Mouse (Mus musculus) lung, embryonic 15.5 days (tissue): ENCODE measurements around the gene Zfp64. TPM values are rescaled to one million over a fixed set of nuclear protein-coding genes. Genes with fewer than 3 reads are reported as not detected.

Experiments
- ATAC-seq: fragments of 200-750 bp; cut with Nextera tagmentation; 2 replicates; pipeline ENCODE4 v1.8.0; 2017; ENCODE audit warnings: moderate number of reproducible peaks, borderline replicate concordance; ENCODE audit not compliant: low FRiP score, low TSS enrichment; ENCODE audit errors: extremely low read depth
- H3K27ac ChIP-seq: fragments of 300-500 bp; sonication (generic); 2 replicates; pipeline ENCODE4 v1.5.1; 2015; ENCODE audit warnings: moderate library complexity, mild to moderate bottlenecking, inconsistent platforms
- H3K27me3 ChIP-seq: fragments of 300-500 bp; sonication (generic); 2 replicates; pipeline ENCODE4 v1.6.1; 2015; ENCODE audit warnings: inconsistent platforms
- H3K36me3 ChIP-seq: fragments of 300-500 bp; sonication (generic); 2 replicates; pipeline ENCODE4 v1.6.1; 2015; ENCODE audit warnings: inconsistent platforms
- H3K4me1 ChIP-seq: fragments of 300-500 bp; sonication (generic); 2 replicates; pipeline ENCODE4 v1.6.1; 2015; ENCODE audit warnings: inconsistent platforms
- H3K4me2 ChIP-seq: fragments of 300-500 bp; sonication (generic); 2 replicates; pipeline ENCODE4 v1.6.1; 2015; ENCODE audit warnings: inconsistent platforms, mild to moderate bottlenecking, moderate library complexity
- H3K4me3 ChIP-seq: fragments of 300-500 bp; sonication (generic); 2 replicates; pipeline ENCODE4 v1.5.1; 2015; ENCODE audit warnings: mild to moderate bottlenecking, inconsistent platforms
- H3K9ac ChIP-seq: fragments of 300-500 bp; sonication (generic); 2 replicates; pipeline ENCODE4 v1.6.1; 2015; ENCODE audit warnings: inconsistent platforms
- H3K9me3 ChIP-seq: fragments of 300-500 bp; sonication (generic); 2 replicates; pipeline ENCODE4 v1.6.1; 2016; ENCODE audit warnings: inconsistent platforms
- WGBS: fragments of 180-500 bp; shearing (Covaris S2); methylation state at CpG from one replicate; pipeline ENCODE4 v1.1.7; 2015; 5-methylcytosine and 5-hydroxymethylcytosine counted together
- polyA plus RNA-seq: library from polyadenylated mRNA; unstranded; fragments of >200 nt; fragmentation: Nextera tagmentation; extraction: Ambion mirVana; gene quantifications from 2 replicates; pipeline ENCODE4 v1.2.1, GENCODE M21; 2015

Zfp64 gene
- polyA plus RNA-seq, 1 experiment from 2014 or later = 29.8 TPM

DNA sequence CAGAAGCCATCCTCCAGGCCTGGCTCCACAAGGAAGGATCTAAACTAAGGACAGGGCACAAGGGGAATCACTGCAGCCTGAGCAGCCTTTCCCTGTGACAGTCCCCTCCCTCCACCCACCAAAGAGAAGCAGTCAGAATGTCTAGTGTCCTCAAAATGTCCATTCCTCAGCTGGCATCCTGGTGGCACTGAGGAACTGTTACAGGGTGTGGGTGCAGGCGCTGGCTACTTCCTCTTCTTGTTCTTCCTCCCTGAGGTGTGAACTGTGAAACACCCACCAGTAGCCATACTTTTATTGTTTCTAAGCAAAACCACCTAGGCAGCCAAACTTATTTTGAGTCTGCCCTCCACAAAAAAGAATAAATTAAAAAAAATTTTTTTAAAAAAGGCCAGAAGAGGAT is 72.4 kb downstream of the Zfp64 start:
- Histone ChIP-seq H3K27me3 (no peaks in the 10 kb centered on the region), H3K36me3 (no peaks in the 10 kb centered on the region), H3K9ac (no peak overlapping the region), H3K27ac (no peak overlapping the region), H3K9me3 (no peaks in the 10 kb centered on the region), H3K4me3 (no peak overlapping the region), H3K4me1 (no peaks in the 10 kb centered on the region), H3K4me2 (no peak overlapping the region)
- WGBS = 85% methylated on average over 1 of the region's 1 CpGs
- no peak for ATAC-seq

GRCm38 (mm10) chr2:168881927-168882326 is 73.5 kb downstream of the Zfp64 start:
- no peak overlapping the region for H3K4me3 ChIP-seq
- H3K9me3 ChIP-seq = no peaks in the 10 kb centered on the region
- no peak overlapping the region for H3K27ac ChIP-seq
- 45% methylated on average over 5 of the region's 5 CpGs for WGBS
- ATAC-seq = no peak
- H3K36me3 ChIP-seq = no peaks in the 10 kb centered on the region
- no peaks in the 10 kb centered on the region for H3K27me3 ChIP-seq
- no peak overlapping the region for H3K4me2 ChIP-seq
- no peaks in the 10 kb centered on the region for H3K4me1 ChIP-seq
- H3K9ac ChIP-seq = no peak overlapping the region

- no peak overlapping the region for H3K4me2 ChIP-seq
- H3K4me1 ChIP-seq = no peaks in the 10 kb centered on the region
- no peaks in the 10 kb centered on the region for H3K36me3 ChIP-seq
- H3K4me3 ChIP-seq = no peak overlapping the region
- H3K9me3 ChIP-seq = no peaks in the 10 kb centered on the region
- H3K27ac ChIP-seq = no peak overlapping the region
- no peak overlapping the region for H3K9ac ChIP-seq
- H3K27me3 ChIP-seq = no peaks in the 10 kb centered on the region
- 85% methylated on average over 10 of the region's 10 CpGs for WGBS
- no peak for ATAC-seq
These were observed 75.8 kb downstream of the Zfp64 start for GRCm38 (mm10) chr2:168879573-168879972.

GRCm38 (mm10) chr2:168878708-168879107 is 76.7 kb downstream of the Zfp64 start:
- 45% methylated on average over 8 of the region's 8 CpGs for WGBS
- no peak for ATAC-seq

GRCm38 (mm10) chr2:168878158-168878557 is 77.2 kb downstream of the Zfp64 start:
- Histone ChIP-seq H3K4me3 (no peak overlapping the region), H3K36me3 (no peaks in the 10 kb centered on the region), H3K4me2 (no peak overlapping the region), H3K9me3 (no peaks in the 10 kb centered on the region), H3K9ac (no peak overlapping the region), H3K27me3 (no peaks in the 10 kb centered on the region), H3K4me1 (peaks cover 2% of the 10 kb centered on the region; the same call in 1 of the 2 replicates), H3K27ac (no peak overlapping the region)
- ATAC-seq = no peak
- 79% methylated on average over 4 of the region's 4 CpGs for WGBS

More at GRCm38 (mm10) chr2:168878708-168879107, 76.7 kb downstream of the Zfp64 start:
- Histone ChIP-seq H3K4me2 (no peak overlapping the region), H3K27me3 (no peaks in the 10 kb centered on the region), H3K9me3 (no peaks in the 10 kb centered on the region), H3K36me3 (no peaks in the 10 kb centered on the region), H3K27ac (no peak overlapping the region), H3K4me1 (no peaks in the 10 kb centered on the region), H3K4me3 (no peak overlapping the region), H3K9ac (no peak overlapping the region)

DNA sequence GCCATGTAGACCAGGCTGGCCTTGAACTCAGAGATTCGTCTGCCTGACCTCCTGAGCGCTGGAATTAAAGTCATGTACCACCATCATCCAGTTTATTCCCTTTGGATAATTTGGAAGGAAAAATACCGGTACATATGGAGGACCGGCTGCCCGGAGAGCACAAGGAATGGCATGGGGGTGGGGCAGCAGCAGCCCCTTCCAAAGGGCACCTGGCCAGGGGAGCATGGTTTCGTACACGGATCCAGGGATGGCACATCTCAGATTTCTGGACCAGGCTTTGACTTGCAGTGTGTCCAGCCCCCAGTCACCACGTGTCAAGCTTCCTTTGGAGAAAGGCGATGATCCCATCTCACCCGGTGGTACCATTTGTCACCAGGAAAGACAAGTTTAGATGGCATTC is 78.8 kb downstream of the Zfp64 start:
- no peaks in the 10 kb centered on the region for H3K9me3 ChIP-seq
- H3K4me3 ChIP-seq = no peak overlapping the region
- no peak overlapping the region for H3K9ac ChIP-seq
- H3K36me3 ChIP-seq = no peaks in the 10 kb centered on the region
- no peak overlapping the region for H3K27ac ChIP-seq
- WGBS = 71% methylated on average over 10 of the region's 10 CpGs
- no peak overlapping the region for H3K4me2 ChIP-seq
- no peaks in the 10 kb centered on the region for H3K27me3 ChIP-seq
- ATAC-seq = no peak
- peaks cover 17% of the 10 kb centered on the region for H3K4me1 ChIP-seq

DNA sequence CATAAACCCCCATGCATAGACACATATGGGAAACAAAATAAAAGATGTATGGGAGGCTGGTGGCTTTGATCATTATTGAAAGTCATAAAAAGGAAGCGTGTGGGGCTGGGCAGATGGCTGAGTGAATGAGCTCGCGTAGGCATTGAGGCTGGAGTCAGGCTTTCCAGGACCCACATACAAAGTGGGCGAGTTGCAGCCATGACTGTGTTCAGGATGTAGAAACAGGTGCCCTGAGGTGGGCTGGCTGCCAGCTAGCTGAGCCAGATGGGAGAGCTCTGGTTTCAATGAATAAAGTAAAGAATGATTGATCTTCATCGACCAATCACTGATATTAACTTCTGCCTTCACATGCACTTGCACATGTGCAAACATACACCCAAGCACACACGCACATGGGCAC is 80.9 kb downstream of the Zfp64 start:
- Histone ChIP-seq H3K4me2 (no peak overlapping the region), H3K9me3 (no peaks in the 10 kb centered on the region), H3K27ac (no peak overlapping the region), H3K9ac (no peak overlapping the region), H3K36me3 (no peaks in the 10 kb centered on the region), H3K4me3 (no peak overlapping the region), H3K4me1 (peaks cover 17% of the 10 kb centered on the region), H3K27me3 (no peaks in the 10 kb centered on the region)
- WGBS = 92% methylated on average over 6 of the region's 6 CpGs
- ATAC-seq = no peak

GRCm38 (mm10) chr2:168871767-168872511 is 83.4 kb downstream of the Zfp64 start:
- Histone ChIP-seq H3K4me1 (peaks cover 17% of the 10 kb centered on the region), H3K4me3 (no peak overlapping the region), H3K4me2 (peak overlapping the region; percentile 40), H3K27ac (no peak overlapping the region), H3K36me3 (no peaks in the 10 kb centered on the region), H3K9ac (no peak overlapping the region), H3K9me3 (no peaks in the 10 kb centered on the region), H3K27me3 (no peaks in the 10 kb centered on the region)
- no peak for ATAC-seq
- WGBS = 24% methylated on average over 22 of the region's 22 CpGs

DNA sequence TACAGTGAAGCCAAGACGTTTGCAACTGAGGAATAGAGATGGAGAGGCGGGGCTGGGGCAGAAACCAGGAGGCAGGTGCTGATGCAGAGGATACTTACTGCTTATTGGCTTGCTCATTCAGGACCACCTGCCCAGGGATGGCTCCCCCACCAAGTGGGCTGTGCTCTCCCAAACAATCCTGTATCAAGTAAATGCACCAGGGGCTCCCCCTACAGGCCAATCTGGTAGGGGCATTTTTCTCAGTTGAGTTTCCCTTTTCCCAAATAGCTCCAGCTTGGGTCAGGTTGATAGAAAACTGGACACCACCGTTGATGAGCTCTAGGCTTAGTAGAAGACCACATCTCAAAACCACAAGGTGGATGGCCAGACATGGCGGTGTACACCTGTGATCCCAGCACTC is 84.9 kb downstream of the Zfp64 start:
- WGBS = 53% methylated on average over 4 of the region's 4 CpGs
- H3K27me3 ChIP-seq = no peaks in the 10 kb centered on the region
- no peak overlapping the region for H3K4me3 ChIP-seq
- no peak for ATAC-seq
- H3K9ac ChIP-seq = no peak overlapping the region
- H3K4me1 ChIP-seq = peaks cover 17% of the 10 kb centered on the region
- no peaks in the 10 kb centered on the region for H3K9me3 ChIP-seq
- H3K4me2 ChIP-seq = no peak overlapping the region
- H3K27ac ChIP-seq = no peak overlapping the region
- H3K36me3 ChIP-seq = no peaks in the 10 kb centered on the region

GRCm38 (mm10) chr2:168866942-168867341 is 88.4 kb downstream of the Zfp64 start:
- Histone ChIP-seq H3K27me3 (no peaks in the 10 kb centered on the region), H3K4me2 (no peak overlapping the region), H3K36me3 (no peaks in the 10 kb centered on the region), H3K9me3 (no peaks in the 10 kb centered on the region), H3K9ac (no peak overlapping the region), H3K4me1 (peaks cover 2% of the 10 kb centered on the region; the same call in 1 of the 2 replicates), H3K4me3 (no peak overlapping the region), H3K27ac (no peak overlapping the region)
- no peak for ATAC-seq
- WGBS = 81% methylated on average over 8 of the region's 8 CpGs

DNA sequence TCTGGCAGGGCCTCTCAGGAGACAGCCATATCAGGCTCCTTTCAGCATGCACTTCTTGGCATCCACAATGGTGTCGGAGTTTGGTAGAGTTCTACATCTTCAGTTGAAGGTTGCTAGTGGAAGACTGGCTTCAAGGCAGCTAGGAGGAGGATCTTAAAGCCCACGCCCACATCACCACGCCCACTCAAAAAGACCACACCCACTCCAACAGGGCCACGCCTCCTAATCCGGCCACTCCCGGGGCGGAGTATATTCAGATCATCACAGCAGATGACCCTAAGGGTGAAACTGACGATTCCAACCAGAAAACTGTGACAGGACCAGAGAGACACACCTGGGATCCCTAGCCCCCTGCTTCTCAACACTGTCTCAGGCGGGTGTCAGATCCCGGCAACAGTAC is 89.0 kb downstream of the Zfp64 start:
- H3K4me3 ChIP-seq = no peak overlapping the region
- no peaks in the 10 kb centered on the region for H3K4me1 ChIP-seq
- no peaks in the 10 kb centered on the region for H3K9me3 ChIP-seq
- H3K27me3 ChIP-seq = no peaks in the 10 kb centered on the region
- WGBS = 69% methylated on average over 10 of the region's 10 CpGs
- H3K36me3 ChIP-seq = no peaks in the 10 kb centered on the region
- H3K4me2 ChIP-seq = no peak overlapping the region
- no peak for ATAC-seq
- H3K9ac ChIP-seq = no peak overlapping the region
- no peak overlapping the region for H3K27ac ChIP-seq

DNA sequence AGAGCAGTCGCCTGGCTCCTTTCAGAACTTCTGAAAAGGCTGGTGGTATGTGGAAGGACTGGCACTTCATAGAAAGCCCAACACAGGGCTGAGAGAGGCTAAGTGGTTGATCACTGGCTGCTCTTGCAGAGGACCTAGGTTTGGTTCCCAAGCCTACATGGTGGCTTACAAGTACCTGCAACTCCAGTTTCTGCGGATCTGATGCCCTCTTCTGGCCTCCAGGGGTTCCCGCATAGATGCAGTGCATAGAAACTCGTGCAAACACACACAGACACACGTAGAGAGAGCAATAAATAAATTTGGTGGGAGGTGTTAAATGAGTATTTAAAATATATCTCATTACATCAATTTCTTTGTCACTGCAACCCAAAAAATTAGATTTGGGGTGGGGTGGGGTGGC is 90.5 kb downstream of the Zfp64 start:
- no peaks in the 10 kb centered on the region for H3K36me3 ChIP-seq
- no peaks in the 10 kb centered on the region for H3K4me1 ChIP-seq
- H3K9ac ChIP-seq = no peak overlapping the region
- no peak overlapping the region for H3K27ac ChIP-seq
- no peak for ATAC-seq
- H3K4me3 ChIP-seq = no peak overlapping the region
- H3K9me3 ChIP-seq = no peaks in the 10 kb centered on the region
- no peaks in the 10 kb centered on the region for H3K27me3 ChIP-seq
- H3K4me2 ChIP-seq = no peak overlapping the region
- 75% methylated on average over 5 of the region's 5 CpGs for WGBS

- Histone ChIP-seq H3K9ac (no peak overlapping the region), H3K4me1 (no peaks in the 10 kb centered on the region), H3K4me3 (no peak overlapping the region), H3K27me3 (no peaks in the 10 kb centered on the region), H3K9me3 (no peaks in the 10 kb centered on the region), H3K27ac (no peak overlapping the region), H3K36me3 (no peaks in the 10 kb centered on the region), H3K4me2 (no peak overlapping the region)
- ATAC-seq = no peak
- WGBS = 45% methylated on average over 4 of the region's 4 CpGs
These were observed 92.7 kb downstream of the Zfp64 start for GRCm38 (mm10) chr2:168862694-168863093.
